Mouse (Mus musculus) stomach, postnatal 0 days (tissue): Measurements from ENCODE around the gene Kif23. TPM values are rescaled to one million over a fixed set of nuclear protein-coding genes. Genes with fewer than 3 reads are reported as not detected.
A peak's percentile ranks its signal among the peaks of the same experiment; 100 is the strongest.

Source experiments
- ATAC-seq: fragments of 200-750 bp; cut with Nextera tagmentation; 2 replicates; pipeline ENCODE4 v1.8.0; 2017; ENCODE audit not compliant: low FRiP score, low TSS enrichment
- DNase-seq: peaks from one replicate; pipeline ENCODE4 v3.0.0-alpha.2; 2016; ENCODE audit warnings: low spot score
- H3K27ac ChIP-seq: fragments of 300-500 bp; sonication (generic); replicated peaks from 2 replicates; pipeline ENCODE4 v1.5.1; 2014; ENCODE audit warnings: mild to moderate bottlenecking, control low read depth
- H3K27me3 ChIP-seq: fragments of 300-500 bp; sonication (generic); 2 replicates; pipeline ENCODE4 v1.6.1; 2014; ENCODE audit warnings: low read length; ENCODE audit not compliant: control insufficient read depth, insufficient read depth
- H3K36me3 ChIP-seq: fragments of 300-500 bp; sonication (generic); 2 replicates; pipeline ENCODE4 v1.6.1; 2014; ENCODE audit warnings: low read length, mixed read lengths; ENCODE audit not compliant: control insufficient read depth, insufficient read depth
- H3K4me1 ChIP-seq: fragments of 300-500 bp; sonication (generic); replicated peaks from 2 replicates; pipeline ENCODE4 v1.6.1; 2014; ENCODE audit warnings: antibody characterized with exemption; ENCODE audit not compliant: control insufficient read depth, insufficient read depth
- H3K4me2 ChIP-seq: fragments of 300-500 bp; sonication (generic); replicated peaks from 2 replicates; pipeline ENCODE4 v1.6.1; 2014; ENCODE audit warnings: low read depth, mild to moderate bottlenecking, control low read depth, moderate library complexity
- H3K4me3 ChIP-seq: fragments of 300-500 bp; sonication (generic); 2 replicates; pipeline ENCODE4 v1.5.1; 2014; ENCODE audit warnings: low read depth, low read length, control low read depth
- H3K9ac ChIP-seq: fragments of 300-500 bp; sonication (generic); 2 replicates; pipeline ENCODE4 v1.6.1; 2014; ENCODE audit warnings: mild to moderate bottlenecking, low read length, control low read depth, mixed read lengths
- H3K9me3 ChIP-seq: fragments of 300-500 bp; sonication (generic); 2 replicates; pipeline ENCODE4 v1.6.1; 2016; ENCODE audit warnings: low read length; ENCODE audit not compliant: control insufficient read depth
- CTCF ChIP-seq: IDR thresholded peaks from 2 replicates; pipeline ENCODE4 v1.5.1; 2016; ENCODE audit warnings: antibody characterized with exemption, low read depth, mild to moderate bottlenecking, moderate library complexity
- EP300 ChIP-seq: optimal IDR thresholded peaks from 2 replicates; pipeline ENCODE3; 2016; ENCODE audit warnings: antibody characterized with exemption
- WGBS: fragments of 180-500 bp; shearing (Covaris S2); extraction: QIAGEN DNeasy Blood & Tissue Kit; methylation state at CpG from one replicate; pipeline ENCODE4 v1.1.7; 2014; 5-methylcytosine and 5-hydroxymethylcytosine counted together
- polyA plus RNA-seq: library from polyadenylated mRNA; unstranded; fragments of >200 nt; fragmentation: Nextera tagmentation; extraction: Ambion mirVana; gene quantifications from 2 replicates; pipeline ENCODE4 v1.2.1, GENCODE M21; 2015

Gene Kif23
- polyA plus RNA-seq, 1 experiment from 2014 or later: 25.1 TPM

GRCm38 (mm10) chr9:61907621-61908295 is 38.8 kb downstream of the Kif23 start:
- Histone ChIP-seq H3K9ac (no peak overlapping the region), H3K4me1 (peaks cover 6% of the 10 kb centered on the region; the same call in 1 of the 2 replicates), H3K9me3 (no peaks in the 10 kb centered on the region), H3K27me3 (no peaks in the 10 kb centered on the region), H3K4me3 (no peak overlapping the region), H3K27ac (no peak overlapping the region), H3K36me3 (peaks cover 5% of the 10 kb centered on the region), H3K4me2 (no peak overlapping the region)
- TF ChIP-seq CTCF: no peak
- no peak for TF ChIP-seq EP300
- WGBS: 88% methylated on average over 4 of the region's 4 CpGs
- DNase-seq: no peak
- no peak for ATAC-seq

- ATAC-seq (no peak), DNase-seq (peak; percentile 73)
- peak; percentile 78 for TF ChIP-seq CTCF
- TF ChIP-seq EP300: no peak
- H3K4me3 ChIP-seq: no peak overlapping the region
- peaks cover 6% of the 10 kb centered on the region; the same call in 1 of the 2 replicates for H3K4me1 ChIP-seq
- no peaks in the 10 kb centered on the region for H3K9me3 ChIP-seq
- H3K4me2 ChIP-seq: no peak overlapping the region
- no peaks in the 10 kb centered on the region for H3K36me3 ChIP-seq
- WGBS: 62% methylated on average over 10 of the region's 10 CpGs
- H3K27me3 ChIP-seq: no peaks in the 10 kb centered on the region
- H3K9ac ChIP-seq: no peak overlapping the region
- no peak overlapping the region for H3K27ac ChIP-seq
Measured at GRCm38 (mm10) chr9:61906912-61907311, 39.7 kb downstream of the Kif23 start.

GRCm38 (mm10) chr9:61905576-61905975 is 41.0 kb downstream of the Kif23 start:
- no peak overlapping the region for H3K9ac ChIP-seq
- DNase-seq (no peak), ATAC-seq (no peak)
- no peak overlapping the region for H3K4me3 ChIP-seq
- H3K9me3 ChIP-seq: no peaks in the 10 kb centered on the region
- no peak overlapping the region for H3K4me2 ChIP-seq
- H3K27me3 ChIP-seq: no peaks in the 10 kb centered on the region
- no peaks in the 10 kb centered on the region for H3K36me3 ChIP-seq
- TF ChIP-seq EP300: no peak
- TF ChIP-seq CTCF: no peak
- H3K27ac ChIP-seq: no peak overlapping the region
- peaks cover 6% of the 10 kb centered on the region; the same call in 1 of the 2 replicates for H3K4me1 ChIP-seq
- WGBS: 50% methylated on average over 5 of the region's 5 CpGs

GRCm38 (mm10) chr9:61904201-61904600 is 42.4 kb downstream of the Kif23 start:
- Histone ChIP-seq H3K4me1 (peaks cover 6% of the 10 kb centered on the region; the same call in 1 of the 2 replicates), H3K36me3 (no peaks in the 10 kb centered on the region), H3K4me2 (no peak overlapping the region), H3K9ac (peak overlapping the region; percentile 8; the same call in 1 of the 2 replicates), H3K27me3 (no peaks in the 10 kb centered on the region), H3K9me3 (no peaks in the 10 kb centered on the region), H3K27ac (peak overlapping the region; percentile 58), H3K4me3 (no peak overlapping the region)
- TF ChIP-seq CTCF (no peak), EP300 (no peak)
- ATAC-seq (no peak), DNase-seq (peak; percentile 38)
- WGBS: 16% methylated on average over 7 of the region's 7 CpGs

GRCm38 (mm10) chr9:61902445-61902844 is 44.1 kb downstream of the Kif23 start:
- peaks cover 6% of the 10 kb centered on the region; the same call in 1 of the 2 replicates for H3K4me1 ChIP-seq
- DNase-seq: no peak
- no peaks in the 10 kb centered on the region for H3K36me3 ChIP-seq
- H3K4me3 ChIP-seq: no peak overlapping the region
- no peaks in the 10 kb centered on the region for H3K27me3 ChIP-seq
- ATAC-seq: no peak
- no peak overlapping the region for H3K4me2 ChIP-seq
- H3K27ac ChIP-seq: no peak overlapping the region
- TF ChIP-seq CTCF: no peak
- no peak for TF ChIP-seq EP300
- H3K9me3 ChIP-seq: no peaks in the 10 kb centered on the region
- H3K9ac ChIP-seq: no peak overlapping the region
- 52% methylated on average over 9 of the region's 9 CpGs for WGBS

GRCm38 (mm10) chr9:61901574-61901973 is 45.0 kb downstream of the Kif23 start:
- no peak for TF ChIP-seq CTCF
- no peak for TF ChIP-seq EP300
- Histone ChIP-seq H3K27ac (no peak overlapping the region), H3K27me3 (no peaks in the 10 kb centered on the region), H3K9me3 (no peaks in the 10 kb centered on the region), H3K9ac (no peak overlapping the region), H3K4me2 (no peak overlapping the region), H3K36me3 (no peaks in the 10 kb centered on the region), H3K4me1 (peaks cover 6% of the 10 kb centered on the region; the same call in 1 of the 2 replicates), H3K4me3 (no peak overlapping the region)
- DNase-seq (no peak), ATAC-seq (no peak)
- WGBS: 77% methylated on average over 4 of the region's 4 CpGs
